Mouse (Mus musculus) heart, embryonic 12.5 days (tissue): ENCODE measurements around the gene Wscd2. TPM values are rescaled to one million over a fixed set of nuclear protein-coding genes. Genes with fewer than 3 reads are reported as not detected.

Source experiments
- polyA plus RNA-seq: library from polyadenylated mRNA; unstranded; fragments of >200 nt; fragmentation: Nextera tagmentation; extraction: Ambion mirVana; gene quantifications from 2 replicates; pipeline ENCODE4 v1.2.1, GENCODE M21; 2016

Gene Wscd2
- polyA plus RNA-seq, 1 experiment from 2014 or later = 5.4 TPM

Other genes with a start within 250 kb of the Wscd2 start
- 2.4 and 3.0 TPM in 2 replicates for gene Sgsm1, start 179.5 kb upstream of the Wscd2 start, polyA plus RNA-seq
- not detected in 2 replicates for gene Aym1, start 133.0 kb upstream of the Wscd2 start, polyA plus RNA-seq
- gene Cmklr1, start 160.1 kb downstream of the Wscd2 start, polyA plus RNA-seq = 1.4 and 1.8 TPM in 2 replicates
- gene 1700069L16Rik, start 234.4 kb downstream of the Wscd2 start, polyA plus RNA-seq = not detected in 2 replicates
- gene Ficd, start 245.5 kb downstream of the Wscd2 start, polyA plus RNA-seq = 6.1 and 6.9 TPM in 2 replicates